In genomic region chr8:70246622-70247021, GRCm38 (mm10) we compare ENCODE assay signal across 24 mouse cellular contexts. TPM values are rescaled to one million over a fixed set of nuclear protein-coding genes. Genes with fewer than 3 reads are reported as not detected.
DNase-seq lines count a peak whose midpoint lies in the region; TF ChIP-seq lines count a peak whose summit lies in the region.
"Had no signal": no experiment of that assay in that cellular context is flagged by ENCODE, and none has a peak within 500 bp of the region (broad histone marks: within the 10 kb centered on the region; RNA-seq: fewer than 3 reads in every experiment).

No protein-coding gene starts in this region.

- peak overlapping the region; percentile 50 for H3K27ac ChIP-seq in gastrocnemius, adult 2 months
- H3K27ac ChIP-seq: embryonic facial prominence, embryonic 10.5 days; embryonic facial prominence, embryonic 13.5 days; forebrain, embryonic 10.5 days; heart, embryonic 15.5 days; hindbrain, embryonic 10.5 days; hindbrain, embryonic 14.5 days had no signal

- no peak overlapping the region for H3K4me3 ChIP-seq in gastrocnemius, adult 2 months
- H3K4me3 ChIP-seq: embryonic facial prominence, embryonic 10.5 days; embryonic facial prominence, embryonic 13.5 days; forebrain, embryonic 10.5 days; heart, embryonic 12.5 days; heart, embryonic 15.5 days; hindbrain, embryonic 10.5 days had no signal

- DNase-seq in gastrocnemius, adult 2 months: no peak
- no peak for DNase-seq in gastrocnemius, postnatal 36 days
- DNase-seq in adrenal gland, adult 2 months: peak; percentile 73
- DNase-seq in adrenal gland, adult 8-10 months: peak; percentile 57
- DNase-seq in adrenal gland, postnatal 25 days: peak; percentile 43
- DNase-seq in heart, adult 11 months: no peak
- no peak for DNase-seq in lung, postnatal 4 days
- no peak for DNase-seq in embryo, embryonic 11 days
- DNase-seq: cerebellum, adult 11 months; cerebellum, adult 2 months; cerebellum, adult 9-11 months; cerebellum, postnatal 25 days; forebrain, postnatal 0 days; heart, adult 18-20 months; heart, postnatal 10 days; heart, postnatal 36 days; kidney, adult 2 months had no signal

- intact Hi-C loops in gastrocnemius, adult 2 months (cut with DNase I): no loop called here
- intact Hi-C loops in gastrocnemius, postnatal 36 days (cut with DNase I): no loop called here

- no peak for TF ChIP-seq CTCF in gastrocnemius, adult 2 months (IDR thresholded peaks at IDR 0.05)

RNA-seq across cellular contexts. Expression of gene Armc6, which starts 12.4 kb away (rescaled TPM):
- total RNA-seq in gastrocnemius, adult 2 months (2021): 1 to 10 TPM; 7.6 to 9.7 TPM
- total RNA-seq in gastrocnemius, postnatal 36 days (2021): 1 to 10 TPM; 6.8 to 7.3 TPM
- 10 to 100 TPM; 10.8 to 11.5 TPM for total RNA-seq in adrenal gland, adult 2 months (2021)
- 17.4 and 21.2 TPM in 2 replicates for polyA plus RNA-seq in adrenal gland, adult 2 months (2012; rRNA removed)
- total RNA-seq in adrenal gland, adult 8-10 months (2022): 10 to 100 TPM; 13.3 to 19.3 (median 16.0) TPM
- total RNA-seq in adrenal gland, postnatal 25 days (2021): 11.3 and 20.8 TPM in 2 replicates

RNA-seq across cellular contexts. Expression of gene Sugp2, which starts 12.6 kb away (rescaled TPM):
- 10 to 100 TPM; 41.8 to 50.7 TPM for total RNA-seq in gastrocnemius, adult 2 months (2021)
- 10 to 100 TPM; 34.8 to 46.2 TPM for total RNA-seq in gastrocnemius, postnatal 36 days (2021)
- 10 to 100 TPM; 31.8 to 31.9 TPM for total RNA-seq in adrenal gland, adult 2 months (2021)
- 34.8 and 36.2 TPM in 2 replicates for polyA plus RNA-seq in adrenal gland, adult 2 months (2012; rRNA removed)
- 10 to 100 TPM; 34.6 to 65.6 (median 46.1) TPM for total RNA-seq in adrenal gland, adult 8-10 months (2022)
- 45.2 and 50.7 TPM in 2 replicates for total RNA-seq in adrenal gland, postnatal 25 days (2021)

RNA-seq across cellular contexts. Expression of gene Slc25a42, which starts 34.5 kb away (rescaled TPM):
- total RNA-seq in gastrocnemius, adult 2 months (2021): 10 to 100 TPM; 27.5 to 33.3 TPM
- 10 to 100 TPM; 28.0 to 40.6 TPM for total RNA-seq in gastrocnemius, postnatal 36 days (2021)
- total RNA-seq in adrenal gland, adult 2 months (2021): 10 to 100 TPM; 40.9 to 49.3 TPM
- 72.6 and 85.8 TPM in 2 replicates for polyA plus RNA-seq in adrenal gland, adult 2 months (2012; rRNA removed)
- 10 to 100 TPM; 41.0 to 54.2 (median 43.1) TPM for total RNA-seq in adrenal gland, adult 8-10 months (2022)
- total RNA-seq in adrenal gland, postnatal 25 days (2021): 57.7 and 65.6 TPM in 2 replicates

RNA-seq across cellular contexts. Expression of gene Homer3, which starts 36.0 kb away (rescaled TPM):
- total RNA-seq in gastrocnemius, adult 2 months (2021): 1 to 10 TPM; 3.8 to 4.3 TPM
- 1 to 10 TPM; 3.0 to 4.7 TPM for total RNA-seq in gastrocnemius, postnatal 36 days (2021)
- total RNA-seq in adrenal gland, adult 2 months (2021): 10 to 100 TPM; 16.0 to 21.8 TPM
- 56.8 and 68.4 TPM in 2 replicates for polyA plus RNA-seq in adrenal gland, adult 2 months (2012; rRNA removed)
- total RNA-seq in adrenal gland, adult 8-10 months (2022): 10 to 100 TPM; 18.7 to 38.9 (median 29.2) TPM
- 20.2 and 23.0 TPM in 2 replicates for total RNA-seq in adrenal gland, postnatal 25 days (2021)

RNA-seq across cellular contexts. Expression of gene Ddx49, which starts 55.7 kb away (rescaled TPM):
- total RNA-seq in gastrocnemius, adult 2 months (2021): 10 to 100 TPM; 29.9 to 30.0 TPM
- total RNA-seq in gastrocnemius, postnatal 36 days (2021): 10 to 100 TPM; 28.8 to 33.0 TPM
- total RNA-seq in adrenal gland, adult 2 months (2021): 10 to 100 TPM; 57.7 to 69.5 TPM
- 53.3 and 62.5 TPM in 2 replicates for polyA plus RNA-seq in adrenal gland, adult 2 months (2012; rRNA removed)
- total RNA-seq in adrenal gland, adult 8-10 months (2022): 10 to 100 TPM; 74.5 to 93.4 (median 86.3) TPM
- total RNA-seq in adrenal gland, postnatal 25 days (2021): 50.1 and 64.7 TPM in 2 replicates

Comparison
In these comparisons a context has a peak if more than half of its experiments do, and no peak if none do; other contexts are left out.
1. DNase-seq: peak in adrenal gland, adult 2 months (single experiment), adrenal gland, adult 8-10 months (single experiment) and adrenal gland, postnatal 25 days (single experiment); none in gastrocnemius, adult 2 months (single experiment), gastrocnemius, postnatal 36 days (0 of 2), heart, adult 11 months (single experiment), lung, postnatal 4 days (0 of 2) and embryo, embryonic 11 days (single experiment).